Mouse (Mus musculus): ENCODE data around the gene Scrn1.

Gene Scrn1

GRCm38 (mm10) chr6:54565665-54566545, at the start of gene Scrn1:
Gene Scrn1 (minus strand): TSS chr6:54566489.
- peak; percentile 12 to 26 for DNase-seq

- no peak for DNase-seq
These were observed 40.0 kb upstream of the Scrn1 start for GRCm38 (mm10) chr6:54606241-54606640.

DNA sequence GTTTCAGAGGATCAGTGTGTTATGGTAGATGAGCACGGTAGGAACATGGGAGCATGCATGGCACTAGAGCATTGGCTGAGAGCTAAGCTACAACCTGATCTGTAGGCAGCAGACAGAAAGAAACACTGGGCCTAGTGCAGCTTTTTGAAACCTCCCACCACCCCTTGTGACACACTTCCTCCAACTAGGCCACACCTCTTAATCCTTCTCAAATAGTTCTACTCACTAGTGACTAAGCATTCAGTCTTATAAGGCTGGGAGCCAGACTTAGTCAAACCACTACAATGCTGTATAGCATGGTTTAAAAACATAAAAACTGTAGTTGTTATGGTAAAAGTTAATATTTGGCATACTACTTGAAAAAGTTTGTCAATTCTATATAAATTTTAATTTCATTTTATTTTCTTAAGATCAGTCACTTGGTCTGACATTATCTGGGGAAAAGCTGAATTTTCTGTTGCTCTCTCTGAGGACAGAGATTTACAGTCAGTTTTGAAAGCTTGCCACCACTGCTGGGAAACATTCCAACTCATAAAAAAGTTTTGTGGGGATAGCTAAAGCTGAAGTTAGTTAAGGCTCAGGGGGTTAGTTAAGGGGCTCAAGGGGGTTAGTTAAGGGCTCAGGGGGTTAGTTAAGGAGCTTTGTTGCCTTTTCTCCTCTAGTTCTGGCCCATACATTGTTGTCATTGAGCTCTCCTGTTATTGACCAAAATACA, 37.9 kb upstream of the Scrn1 start:
- no peak for DNase-seq

DNA sequence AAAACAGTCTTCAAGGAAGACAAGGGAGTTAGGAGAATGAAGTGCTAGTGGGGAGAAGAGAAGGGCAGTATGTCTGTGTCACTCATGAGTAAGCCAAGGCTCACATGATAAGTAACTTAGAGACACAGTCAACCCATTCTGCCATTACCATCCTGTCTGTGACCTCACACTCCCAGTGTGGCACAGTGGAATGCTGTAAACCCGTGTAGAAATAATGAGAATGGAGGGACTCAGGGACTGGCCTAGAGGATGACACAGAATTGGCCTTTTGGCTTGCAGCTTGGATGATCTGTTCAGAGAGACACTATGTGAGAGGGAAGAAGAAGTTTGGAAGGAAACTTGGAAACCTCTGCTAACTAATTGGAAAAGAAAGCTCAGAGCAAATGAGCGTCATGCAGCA, 36.6 kb upstream of the Scrn1 start:
- no peak for DNase-seq

DNA sequence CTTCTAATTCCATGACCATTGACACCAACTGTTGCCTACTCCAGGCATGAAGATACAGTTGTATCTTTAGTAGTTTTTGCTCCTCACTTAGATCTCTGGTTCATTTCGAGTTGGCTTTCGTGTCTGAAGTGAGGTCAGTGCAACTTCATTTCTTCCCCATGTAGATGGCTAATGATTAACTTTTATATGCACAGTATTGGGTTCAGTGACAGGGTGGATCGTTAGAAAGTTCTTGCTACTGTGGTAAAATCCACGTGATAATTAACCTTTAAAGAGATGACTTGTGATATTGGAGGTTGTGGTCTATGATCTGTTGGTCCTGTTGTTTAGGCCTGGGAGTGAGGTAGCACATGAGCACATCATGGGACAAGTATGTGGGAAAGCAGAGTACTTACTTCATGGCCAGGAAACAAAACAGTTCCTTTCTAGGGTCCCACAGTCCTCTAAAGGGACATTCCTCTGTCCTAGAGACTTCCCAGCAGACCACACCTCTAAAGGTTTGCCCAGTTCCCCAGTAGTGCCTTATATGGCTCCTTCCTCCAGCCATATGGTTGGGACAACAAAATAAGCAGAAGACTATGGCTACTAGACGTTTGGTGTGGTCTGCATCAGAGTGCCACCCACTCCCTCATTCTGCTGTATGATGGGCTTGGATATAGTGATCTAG, 34.5 kb upstream of the Scrn1 start:
- no peak for DNase-seq

- no peak for DNase-seq
These were observed 31.4 kb upstream of the Scrn1 start for GRCm38 (mm10) chr6:54597711-54598110.

DNA sequence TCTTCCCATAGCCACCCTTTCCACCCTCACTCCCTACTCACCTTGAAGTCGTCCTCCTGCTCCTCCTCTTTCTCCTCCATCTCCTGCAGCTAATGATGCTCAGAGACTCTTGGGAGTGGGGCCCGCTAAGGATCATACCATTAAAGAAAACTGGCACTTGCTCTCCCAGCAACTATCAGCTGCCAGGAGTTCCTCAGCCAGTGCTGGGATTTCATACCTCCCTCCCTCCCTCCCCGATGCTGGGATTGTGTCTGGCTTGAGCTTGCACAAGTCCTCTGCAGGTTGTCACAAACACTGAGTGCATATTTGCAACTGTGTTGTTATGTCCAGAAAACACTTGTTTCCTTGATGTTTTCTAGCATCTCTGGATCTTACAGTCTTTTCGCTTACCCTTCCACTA, 30.9 kb upstream of the Scrn1 start, which contains the start of gene Fkbp14:
Gene Fkbp14, minus strand, starts transcription at position 101 of the 400 bp plus-strand sequence.
- DNase-seq, result no peak

GRCm38 (mm10) chr6:54595330-54595878, 29.1 kb upstream of the Scrn1 start:
- no peak for DNase-seq

DNA sequence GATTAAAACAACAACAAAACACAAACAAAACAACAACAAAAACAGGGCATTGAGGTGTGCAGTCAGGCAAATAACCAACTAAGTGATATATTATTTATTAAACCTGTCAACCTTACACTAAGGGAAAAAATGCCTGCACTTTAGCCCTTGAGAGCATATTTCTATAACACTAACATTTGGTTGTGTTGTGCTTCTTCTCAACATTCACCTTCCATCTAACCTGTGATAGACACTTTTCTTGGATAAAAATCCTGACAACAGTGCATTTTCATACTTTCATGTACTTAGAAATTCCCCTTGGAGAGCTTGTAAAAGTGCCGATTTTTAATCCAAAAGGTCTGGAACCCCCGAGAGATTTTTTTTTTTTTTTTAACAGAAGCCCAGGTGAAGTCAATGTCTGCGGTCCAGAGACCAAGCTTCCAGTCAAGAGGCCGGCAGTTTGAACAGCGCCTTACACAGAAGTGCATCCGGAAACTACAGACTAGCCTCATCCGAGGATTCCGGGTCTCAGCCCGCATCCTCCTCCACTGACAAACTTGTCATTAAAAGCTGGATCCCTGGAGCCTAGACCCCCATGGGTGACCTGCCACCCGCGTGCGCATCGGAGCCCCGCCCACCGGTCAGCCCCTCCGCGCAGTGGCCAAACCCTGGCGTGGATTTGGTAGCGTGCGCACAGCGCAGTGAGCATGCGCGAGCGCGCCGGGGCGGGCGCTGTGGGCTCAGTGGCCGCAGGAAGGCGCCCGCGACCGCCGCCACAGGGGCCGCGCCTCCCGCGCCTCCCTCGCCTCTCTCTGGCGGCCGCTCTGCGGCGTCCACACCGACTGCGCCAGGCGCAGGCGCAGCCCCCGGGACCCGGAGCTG, 28.4 kb upstream of the Scrn1 start, which contains the start of gene Plekha8:
Gene Plekha8, plus strand, starts transcription at position 643 of the 861 bp plus-strand sequence.
- DNase-seq, result peak; percentile 66 to 68

DNA sequence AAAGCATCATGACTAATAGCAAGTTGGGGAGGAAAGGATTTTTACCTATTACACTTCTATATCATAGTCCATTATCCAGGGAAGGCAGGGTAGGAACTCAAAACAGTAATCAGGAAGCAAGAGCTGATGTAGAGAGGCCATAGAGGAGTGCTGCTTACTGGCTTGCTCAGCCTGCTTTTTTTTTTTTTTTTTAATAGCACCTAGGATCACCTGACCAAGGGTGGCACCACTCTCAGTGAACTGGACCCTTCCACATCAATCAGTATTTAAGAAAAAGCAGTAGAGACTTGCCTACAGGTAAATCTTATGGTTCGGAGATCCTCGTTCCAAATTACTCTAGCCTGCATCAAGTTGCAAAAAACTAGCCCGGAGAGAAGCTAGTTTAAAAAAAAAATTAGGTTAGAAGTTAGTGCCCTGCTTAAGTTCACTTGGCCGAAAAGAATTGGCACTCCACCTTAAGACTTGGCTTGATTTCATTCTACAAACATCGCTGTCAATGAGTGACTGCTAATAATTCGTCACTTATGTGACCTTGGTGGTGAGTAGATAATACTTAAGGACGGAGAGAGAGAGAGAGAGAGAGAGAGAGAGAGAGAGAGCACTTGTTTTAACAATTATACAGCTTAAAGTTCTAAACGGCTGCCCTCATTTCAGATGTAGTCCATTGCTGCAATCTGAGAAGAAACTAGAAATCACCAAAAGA, 27.6 kb upstream of the Scrn1 start:
- DNase-seq, result no peak

DNA sequence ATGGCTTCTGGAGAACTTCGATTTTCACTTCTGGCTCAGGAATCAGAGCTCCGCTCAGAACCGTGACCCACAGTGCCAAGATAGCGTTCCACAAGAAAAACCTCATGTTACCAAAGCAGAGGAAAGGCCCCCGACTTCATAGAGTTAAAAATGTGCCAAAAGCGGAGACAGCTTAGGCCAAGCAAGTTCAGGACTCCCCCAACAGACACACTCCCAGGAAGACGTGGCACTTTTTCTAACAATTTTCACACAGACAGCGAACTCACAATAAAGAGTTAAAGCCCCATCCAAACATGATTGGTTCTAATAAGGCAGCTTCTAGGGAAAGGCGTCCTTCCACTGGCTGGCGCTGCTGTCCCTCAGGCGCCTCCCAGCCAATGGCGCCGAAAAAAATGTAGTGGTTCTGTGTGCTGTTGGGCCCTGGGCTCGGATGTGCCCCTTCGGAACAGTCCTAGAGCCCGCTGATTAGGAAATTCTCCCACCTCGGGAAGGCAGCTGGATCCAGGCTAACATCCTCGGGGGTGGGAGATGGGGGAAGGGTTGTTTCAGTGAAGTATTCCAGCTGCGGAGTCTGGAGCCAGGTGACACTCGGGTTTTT, 26.7 kb upstream of the Scrn1 start:
- DNase-seq, result peak; percentile 53 to 66

DNA sequence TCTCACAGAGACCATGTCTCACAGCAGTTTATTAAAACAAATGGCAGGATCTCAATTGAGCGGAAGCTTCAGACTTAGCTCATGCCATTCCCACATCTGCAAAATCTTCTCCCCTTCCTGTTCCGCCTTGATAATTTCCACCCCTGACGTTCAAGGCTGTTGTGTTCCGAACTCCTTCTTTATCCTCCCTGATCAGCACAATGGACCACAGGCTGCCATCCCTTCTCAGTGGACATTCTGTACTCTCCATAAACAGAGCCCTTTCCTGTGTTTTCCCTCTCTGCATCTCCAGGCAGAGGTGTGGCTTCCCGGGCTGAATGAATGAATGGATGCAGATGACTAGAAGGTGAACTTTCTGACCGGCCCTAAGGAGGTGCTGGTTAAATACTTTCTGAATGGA, 25.5 kb upstream of the Scrn1 start:
- no peak for DNase-seq

DNA sequence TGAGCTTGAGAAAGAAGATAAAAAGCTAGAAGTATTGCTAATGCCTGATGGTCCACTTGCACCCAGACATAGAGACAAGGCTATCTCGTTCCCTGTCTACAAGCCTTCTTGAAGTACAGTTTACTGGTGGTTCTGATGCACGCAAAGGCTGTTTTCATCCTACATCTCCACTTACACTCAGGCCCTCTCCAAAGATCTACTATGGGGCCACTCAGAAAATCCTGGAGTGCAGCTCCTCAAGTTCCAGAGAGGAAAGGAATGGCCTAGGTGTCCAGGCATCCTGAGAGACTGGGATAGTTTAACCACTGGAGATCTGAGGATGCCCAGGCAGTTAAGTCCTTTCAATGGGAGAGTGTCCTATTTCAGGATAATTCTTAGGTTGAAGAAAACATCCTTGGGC, 24.4 kb upstream of the Scrn1 start:
- DNase-seq, result no peak

DNA sequence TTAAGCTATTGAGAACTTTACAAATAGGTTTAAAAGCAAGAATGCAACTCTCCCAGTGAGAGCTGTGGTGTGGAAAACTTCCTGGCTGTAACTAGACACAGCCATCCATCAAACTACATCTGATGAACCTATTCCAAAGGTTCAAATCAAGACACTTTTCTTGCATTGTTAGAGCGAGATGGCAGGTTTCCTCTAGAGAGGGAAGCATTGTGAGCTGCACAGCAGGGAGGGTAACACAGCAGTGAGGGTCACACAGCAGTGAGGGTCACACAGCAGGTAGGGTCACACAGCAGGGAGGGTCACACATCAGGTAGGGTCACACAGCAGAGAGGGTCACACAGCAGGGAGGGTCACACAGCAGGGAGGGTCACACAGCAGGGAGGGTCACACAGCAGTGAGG, 21.9 kb upstream of the Scrn1 start:
- DNase-seq, result no peak

DNA sequence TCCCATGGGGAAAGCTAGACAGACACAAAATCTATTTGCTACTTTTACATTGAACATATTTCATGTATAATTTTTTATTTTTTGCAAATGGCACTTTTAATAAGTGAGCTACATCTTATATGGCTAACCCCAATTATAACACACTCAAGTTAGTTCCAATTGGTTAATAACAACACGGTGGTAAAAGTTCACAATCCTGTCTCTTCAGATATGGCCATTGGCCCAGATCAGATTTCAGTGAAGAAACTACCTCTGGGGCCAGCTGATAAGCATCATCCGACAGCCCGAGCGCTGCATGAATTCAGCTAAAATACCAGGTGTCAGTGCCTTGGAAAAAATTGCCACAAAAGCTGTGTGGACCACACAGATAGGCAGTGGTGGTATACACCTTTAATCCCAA, 21.4 kb upstream of the Scrn1 start:
- no peak for DNase-seq

GRCm38 (mm10) chr6:54586911-54587310, 20.6 kb upstream of the Scrn1 start:
- DNase-seq, result no peak

- DNase-seq, result peak in 1 of 2 experiments; percentile 17
These were observed 19.9 kb upstream of the Scrn1 start for GRCm38 (mm10) chr6:54586175-54586574.

DNA sequence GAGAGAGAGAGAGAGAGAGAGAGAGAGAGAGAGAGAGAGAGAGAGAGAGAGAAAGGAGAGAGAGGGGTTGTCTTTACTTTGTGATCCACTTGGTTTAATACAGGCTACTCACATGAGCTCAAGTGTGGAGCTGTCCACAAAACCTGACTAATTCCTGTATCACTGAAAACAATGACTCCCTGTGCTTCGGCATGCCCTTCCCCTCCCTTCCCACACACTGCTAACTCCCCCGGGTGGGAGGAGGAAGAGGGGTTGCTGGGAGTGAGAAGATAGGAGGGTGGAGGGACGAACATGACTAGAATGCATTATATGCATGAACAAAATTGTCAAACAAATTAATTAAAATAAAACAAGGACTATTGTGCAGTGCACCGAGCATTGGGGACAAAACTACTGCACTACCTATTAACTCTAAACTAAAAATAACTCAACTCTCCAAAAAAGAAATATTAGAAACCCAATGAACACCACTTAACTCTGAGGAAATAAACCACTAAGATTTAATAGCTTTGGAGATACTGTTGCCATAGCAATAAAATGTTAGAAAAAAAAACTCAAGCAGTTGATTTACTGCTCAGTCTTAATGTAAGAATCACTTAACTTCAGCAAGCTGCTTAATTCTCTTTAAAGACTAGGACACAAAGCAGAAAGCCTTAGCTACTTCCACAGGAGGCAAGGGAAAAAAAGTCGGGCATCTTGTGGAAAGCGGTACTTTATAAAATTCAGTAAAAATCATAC, 7.1 kb upstream of the Scrn1 start:
- DNase-seq, result no peak

DNA sequence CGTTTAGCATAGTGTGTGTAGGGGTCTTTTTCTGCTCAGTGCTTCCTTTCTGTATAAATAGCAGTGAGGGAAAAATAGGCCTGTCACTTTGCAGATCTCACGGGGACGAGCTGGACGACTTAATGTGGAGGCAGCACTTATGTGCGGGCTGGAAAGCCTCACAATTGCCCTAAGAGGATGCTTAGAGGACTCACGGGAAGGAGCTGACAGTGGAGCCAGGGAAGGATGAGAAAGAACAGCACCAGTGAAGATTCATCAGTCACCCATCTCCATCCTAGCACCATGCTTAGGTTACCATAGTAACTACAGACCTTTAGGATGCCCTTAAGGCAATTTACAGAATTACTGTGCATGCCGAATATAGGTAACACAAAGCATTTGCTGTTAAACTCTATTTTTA, 3.5 kb upstream of the Scrn1 start:
- no peak for DNase-seq

DNA sequence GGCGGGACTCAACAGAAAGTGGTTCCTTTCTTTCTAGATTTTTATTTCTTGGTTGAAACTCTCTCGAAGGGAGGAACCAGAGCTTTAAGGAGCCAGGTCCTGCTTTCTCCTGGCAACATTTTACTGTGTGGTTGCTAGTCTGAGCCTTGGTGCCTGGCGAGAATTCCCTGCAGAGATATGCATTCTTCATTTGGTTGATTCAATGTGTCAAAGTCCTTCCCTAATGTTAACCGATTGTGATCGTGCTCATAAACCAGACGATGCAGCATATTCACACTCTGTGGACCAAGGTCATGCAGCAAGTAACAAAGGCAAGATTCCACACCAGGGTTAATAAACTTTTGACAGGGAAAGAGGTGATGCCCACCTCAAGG, 244 bp upstream of the Scrn1 start:
- no peak for DNase-seq
